Mouse (Mus musculus) liver, embryonic 11.5 days (tissue): ENCODE measurements around the gene Cep63. TPM values are rescaled to one million over a fixed set of nuclear protein-coding genes. Genes with fewer than 3 reads are reported as not detected.

Experiments
- ATAC-seq: fragments of 200-750 bp; cut with Nextera tagmentation; replicated peaks from 2 replicates; pipeline ENCODE4 v1.8.0; 2017; ENCODE audit warnings: moderate number of reproducible peaks, mild to moderate bottlenecking, moderate TSS enrichment, moderate library complexity; ENCODE audit not compliant: low FRiP score
- DNase-seq: peaks from one replicate; pipeline ENCODE4 v3.0.0-alpha.2; 2017; ENCODE audit warnings: low spot score
- H3K27ac ChIP-seq: fragments of 300-500 bp; sonication (generic); 2 replicates; pipeline ENCODE4 v1.5.1; 2014; ENCODE audit warnings: mild to moderate bottlenecking, low read depth, low read length, control low read depth
- H3K27me3 ChIP-seq: fragments of 300-500 bp; sonication (generic); replicated peaks from 2 replicates; pipeline ENCODE4 v1.6.1; 2014; ENCODE audit warnings: low read length, mixed read lengths; ENCODE audit not compliant: control insufficient read depth, insufficient read depth
- H3K36me3 ChIP-seq: fragments of 300-500 bp; sonication (generic); 2 replicates; pipeline ENCODE4 v1.6.1; 2014; ENCODE audit warnings: mild to moderate bottlenecking, low read length, moderate library complexity, mixed read lengths; ENCODE audit not compliant: control insufficient read depth, insufficient read depth
- H3K4me1 ChIP-seq: fragments of 300-500 bp; sonication (generic); replicated peaks from 2 replicates; pipeline ENCODE4 v1.6.1; 2014; ENCODE audit warnings: low read length, mixed read lengths; ENCODE audit not compliant: control insufficient read depth, insufficient read depth
- H3K4me2 ChIP-seq: fragments of 300-500 bp; sonication (generic); 2 replicates; pipeline ENCODE4 v1.6.1; 2014; ENCODE audit warnings: mild to moderate bottlenecking, control low read depth, moderate library complexity
- H3K4me3 ChIP-seq: fragments of 300-500 bp; sonication (generic); 2 replicates; pipeline ENCODE4 v1.5.1; 2014; ENCODE audit warnings: low read depth, low read length, control low read depth
- H3K9ac ChIP-seq: fragments of 300-500 bp; sonication (generic); 2 replicates; pipeline ENCODE4 v1.6.1; 2014; ENCODE audit warnings: low read depth, low read length, control low read depth
- H3K9me3 ChIP-seq: fragments of 300-500 bp; sonication (generic); 2 replicates; pipeline ENCODE4 v1.6.1; 2016; ENCODE audit warnings: low read length, inconsistent platforms, mixed read lengths; ENCODE audit not compliant: control insufficient read depth
- WGBS: fragments of 180-500 bp; shearing (Covaris S2); extraction: QIAGEN DNeasy Blood & Tissue Kit; methylation state at CpG from one replicate; pipeline ENCODE4 v1.1.7; 2014; 5-methylcytosine and 5-hydroxymethylcytosine counted together
- polyA plus RNA-seq: library from polyadenylated mRNA; unstranded; fragments of >200 nt; fragmentation: Nextera tagmentation; extraction: Ambion mirVana; gene quantifications from 2 replicates; pipeline ENCODE4 v1.2.1, GENCODE M21; 2014

Gene Cep63
- polyA plus RNA-seq, 1 experiment from 2014 or later = 39.1 TPM

GRCm38 (mm10) chr9:102625401-102625982 lies 842 bp downstream of the Cep63 start:
- ATAC-seq (peak; percentile 57), DNase-seq (no peak)
- H3K4me1 ChIP-seq = peaks cover 26% of the 10 kb centered on the region
- peak overlapping the region; percentile 99 for H3K9ac ChIP-seq
- peak overlapping the region; percentile 80 for H3K4me3 ChIP-seq
- H3K4me2 ChIP-seq = peak overlapping the region; percentile 87
- no peaks in the 10 kb centered on the region for H3K36me3 ChIP-seq
- H3K27ac ChIP-seq = peak overlapping the region; percentile 95
- no peaks in the 10 kb centered on the region for H3K27me3 ChIP-seq
- 1% methylated on average over 27 of the region's 27 CpGs for WGBS
- H3K9me3 ChIP-seq = no peaks in the 10 kb centered on the region

- DNase-seq = no peak
- WGBS = 89% methylated on average over 7 of the region's 7 CpGs
- Histone ChIP-seq H3K9ac (no peak overlapping the region), H3K27ac (0 out of 2 replicates have a peak overlapping the region, but pooled peaks have one; percentile 32), H3K4me1 (peaks cover 24% of the 10 kb centered on the region), H3K4me3 (no peak overlapping the region), H3K36me3 (no peaks in the 10 kb centered on the region), H3K9me3 (no peaks in the 10 kb centered on the region), H3K27me3 (no peaks in the 10 kb centered on the region), H3K4me2 (no peak overlapping the region)
- no peak for ATAC-seq
Measured at GRCm38 (mm10) chr9:102623581-102623980, 2.8 kb downstream of the Cep63 start.

GRCm38 (mm10) chr9:102622876-102623275 lies 3.5 kb downstream of the Cep63 start:
- no peaks in the 10 kb centered on the region for H3K36me3 ChIP-seq
- no peak overlapping the region for H3K9ac ChIP-seq
- no peak overlapping the region for H3K4me3 ChIP-seq
- DNase-seq = no peak
- no peaks in the 10 kb centered on the region for H3K27me3 ChIP-seq
- no peak overlapping the region for H3K4me2 ChIP-seq
- no peak for ATAC-seq
- H3K9me3 ChIP-seq = no peaks in the 10 kb centered on the region
- H3K27ac ChIP-seq = no peak overlapping the region
- 80% methylated on average over 6 of the region's 6 CpGs for WGBS
- H3K4me1 ChIP-seq = peaks cover 20% of the 10 kb centered on the region

GRCm38 (mm10) chr9:102622192-102622857 lies 4.0 kb downstream of the Cep63 start:
- WGBS = 35% methylated on average over 5 of the region's 5 CpGs
- Histone ChIP-seq H3K27me3 (no peaks in the 10 kb centered on the region), H3K4me3 (no peak overlapping the region), H3K27ac (no peak overlapping the region; the same call in 1 of the 2 replicates), H3K9ac (no peak overlapping the region), H3K4me1 (peaks cover 14% of the 10 kb centered on the region), H3K4me2 (no peak overlapping the region), H3K9me3 (no peaks in the 10 kb centered on the region), H3K36me3 (no peaks in the 10 kb centered on the region)
- ATAC-seq (no peak), DNase-seq (no peak)

GRCm38 (mm10) chr9:102621385-102621784 lies 4.9 kb downstream of the Cep63 start:
- WGBS = 54% methylated on average over 5 of the region's 5 CpGs
- H3K36me3 ChIP-seq = no peaks in the 10 kb centered on the region
- H3K4me2 ChIP-seq = no peak overlapping the region
- H3K4me3 ChIP-seq = no peak overlapping the region
- no peaks in the 10 kb centered on the region for H3K9me3 ChIP-seq
- DNase-seq = no peak
- no peak for ATAC-seq
- no peak overlapping the region for H3K27ac ChIP-seq
- no peak overlapping the region for H3K9ac ChIP-seq
- H3K27me3 ChIP-seq = no peaks in the 10 kb centered on the region
- peaks cover 12% of the 10 kb centered on the region for H3K4me1 ChIP-seq

GRCm38 (mm10) chr9:102616267-102616666 lies 10.1 kb downstream of the Cep63 start:
- DNase-seq (no peak), ATAC-seq (no peak)
- Histone ChIP-seq H3K4me1 (no peaks in the 10 kb centered on the region), H3K27ac (no peak overlapping the region), H3K9ac (no peak overlapping the region), H3K4me2 (no peak overlapping the region), H3K27me3 (no peaks in the 10 kb centered on the region), H3K4me3 (no peak overlapping the region), H3K9me3 (no peaks in the 10 kb centered on the region), H3K36me3 (peaks cover 11% of the 10 kb centered on the region)
- WGBS = 76% methylated on average over 9 of the region's 9 CpGs

- Histone ChIP-seq H3K36me3 (peaks cover 13% of the 10 kb centered on the region), H3K27me3 (no peaks in the 10 kb centered on the region), H3K9me3 (no peaks in the 10 kb centered on the region), H3K27ac (no peak overlapping the region), H3K4me3 (no peak overlapping the region), H3K9ac (no peak overlapping the region), H3K4me2 (no peak overlapping the region), H3K4me1 (no peaks in the 10 kb centered on the region)
- no peak for ATAC-seq
- WGBS = 76% methylated on average over 3 of the region's 3 CpGs
- DNase-seq = no peak
Measured at GRCm38 (mm10) chr9:102615071-102615470, 11.3 kb downstream of the Cep63 start.

- no peak for DNase-seq
- WGBS = 95% methylated on average over 3 of the region's 3 CpGs
- Histone ChIP-seq H3K4me1 (no peaks in the 10 kb centered on the region), H3K4me2 (no peak overlapping the region), H3K4me3 (no peak overlapping the region), H3K36me3 (peaks cover 13% of the 10 kb centered on the region), H3K27me3 (no peaks in the 10 kb centered on the region), H3K9ac (no peak overlapping the region), H3K27ac (no peak overlapping the region), H3K9me3 (no peaks in the 10 kb centered on the region)
- no peak for ATAC-seq
Measured at GRCm38 (mm10) chr9:102609221-102609620, 17.1 kb downstream of the Cep63 start.

- Histone ChIP-seq H3K4me1 (no peaks in the 10 kb centered on the region), H3K9me3 (no peaks in the 10 kb centered on the region), H3K9ac (no peak overlapping the region), H3K27ac (no peak overlapping the region), H3K4me3 (no peak overlapping the region), H3K4me2 (no peak overlapping the region), H3K36me3 (peaks cover 7% of the 10 kb centered on the region), H3K27me3 (no peaks in the 10 kb centered on the region)
- WGBS = 67% methylated on average over 5 of the region's 5 CpGs
- ATAC-seq (no peak), DNase-seq (no peak)
Measured at GRCm38 (mm10) chr9:102607471-102607870, 18.9 kb downstream of the Cep63 start.
